Mouse (Mus musculus): ENCODE data around the gene Epha8. TPM values are rescaled to one million over a fixed set of nuclear protein-coding genes. Genes with fewer than 3 reads are reported as not detected.

Gene Epha8
- 10 to 100 TPM in 1 of 4 experiments, 1 to 10 TPM in 3; 5.9 to 10.5 (median 7.6) TPM for total RNA-seq (2022)

- no peak for DNase-seq (ENCODE audit: low spot score in 2 of 2)
Observed at GRCm38 (mm10) chr4:136956751-136957446, at the start of gene Epha8. Epha8 (minus strand) TSS chr4:136956816.

GRCm38 (mm10) chr4:137001825-137002224, 45.2 kb upstream of the Epha8 start:
- DNase-seq (ENCODE audit: low spot score in 2 of 2), result no peak

- no peak for DNase-seq (ENCODE audit: low spot score in 2 of 2)
Observed at GRCm38 (mm10) chr4:137001020-137001419, 44.4 kb upstream of the Epha8 start.

GRCm38 (mm10) chr4:136998371-136998770, 41.8 kb upstream of the Epha8 start:
- DNase-seq (ENCODE audit: low spot score in 2 of 2), result no peak

- DNase-seq (ENCODE audit: low spot score in 2 of 2), result peak in 1 of 2 experiments; percentile 50
Observed at GRCm38 (mm10) chr4:136997723-136998345, 41.2 kb upstream of the Epha8 start.

- DNase-seq (ENCODE audit: low spot score in 2 of 2), result no peak
Observed at GRCm38 (mm10) chr4:136996933-136997332, 40.3 kb upstream of the Epha8 start.

GRCm38 (mm10) chr4:136995361-136995760, 38.7 kb upstream of the Epha8 start:
- no peak for DNase-seq (ENCODE audit: low spot score in 2 of 2)

- DNase-seq (ENCODE audit: low spot score in 2 of 2), result no peak
Observed at GRCm38 (mm10) chr4:136981993-136982695, 25.5 kb upstream of the Epha8 start.

GRCm38 (mm10) chr4:136981347-136981746, 24.7 kb upstream of the Epha8 start:
- DNase-seq (ENCODE audit: low spot score in 2 of 2), result no peak

GRCm38 (mm10) chr4:136980921-136981320, 24.3 kb upstream of the Epha8 start:
- no peak for DNase-seq (ENCODE audit: low spot score in 2 of 2)

- no peak for DNase-seq (ENCODE audit: low spot score in 2 of 2)
Observed at GRCm38 (mm10) chr4:136977244-136977643, 20.6 kb upstream of the Epha8 start.

GRCm38 (mm10) chr4:136970939-136971338, 14.3 kb upstream of the Epha8 start:
- no peak for DNase-seq (ENCODE audit: low spot score in 2 of 2)

- no peak for DNase-seq (ENCODE audit: low spot score in 2 of 2)
Observed at GRCm38 (mm10) chr4:136969503-136970276, 13.1 kb upstream of the Epha8 start.

GRCm38 (mm10) chr4:136969096-136969495, 12.5 kb upstream of the Epha8 start:
- DNase-seq (ENCODE audit: low spot score in 2 of 2), result no peak

GRCm38 (mm10) chr4:136967511-136967910, 10.9 kb upstream of the Epha8 start:
- DNase-seq (ENCODE audit: low spot score in 2 of 2), result no peak

GRCm38 (mm10) chr4:136966493-136967390, 10.1 kb upstream of the Epha8 start:
- no peak for DNase-seq (ENCODE audit: low spot score in 2 of 2)

GRCm38 (mm10) chr4:136964990-136965421, 8.4 kb upstream of the Epha8 start:
- no peak for DNase-seq (ENCODE audit: low spot score in 2 of 2)

- DNase-seq (ENCODE audit: low spot score in 2 of 2), result no peak
Observed at GRCm38 (mm10) chr4:136962447-136962846, 5.8 kb upstream of the Epha8 start.

- no peak for DNase-seq (ENCODE audit: low spot score in 2 of 2)
Observed at GRCm38 (mm10) chr4:136961642-136962285, 5.1 kb upstream of the Epha8 start.

GRCm38 (mm10) chr4:136960581-136960980, 4.0 kb upstream of the Epha8 start:
- DNase-seq (ENCODE audit: low spot score in 2 of 2), result no peak

Data from left cerebral cortex, adult 8-10 months (tissue).